ENCODE assay signal across 22 mouse cellular contexts in the genomic region with DNA sequence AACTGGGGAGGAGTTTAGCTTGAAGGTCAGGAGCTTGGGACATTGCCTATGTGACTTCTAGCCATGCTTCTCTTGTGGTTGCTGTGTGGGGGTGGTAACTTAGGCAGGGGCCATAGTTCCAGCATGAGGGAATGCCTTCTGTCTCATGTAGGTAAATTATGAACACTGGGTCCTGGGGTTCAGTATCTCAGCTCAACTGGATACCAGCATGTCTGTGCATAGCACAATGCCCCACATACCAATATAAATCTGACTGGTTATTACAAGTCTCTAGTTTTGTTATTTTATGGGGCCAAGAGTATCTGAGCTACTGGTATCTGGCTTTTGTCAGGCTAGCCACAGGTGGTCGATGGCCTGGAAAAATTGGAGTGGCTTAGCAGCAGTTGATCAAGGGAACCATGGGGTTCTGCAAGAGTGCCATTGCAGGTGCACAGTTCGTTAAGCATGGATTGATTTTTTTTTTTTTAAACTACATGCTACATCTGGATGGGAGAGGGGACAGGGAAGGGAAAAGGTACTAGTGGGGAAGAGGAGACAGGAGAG. TPM values are rescaled to one million over a fixed set of nuclear protein-coding genes. Genes with fewer than 3 reads are reported as not detected.
"Had no signal": no experiment of that assay in that cellular context is flagged by ENCODE, and none has a peak within 500 bp of the region (broad histone marks: within the 10 kb centered on the region; RNA-seq: fewer than 3 reads in every experiment).

No protein-coding gene starts in this region.

- H3K4me3 ChIP-seq: liver, embryonic 13.5 days; midbrain, embryonic 10.5 days; midbrain, embryonic 13.5 days; myocyte; neural tube, embryonic 13.5 days; stomach, embryonic 15.5 days had no signal

- H3K27me3 ChIP-seq: liver, embryonic 13.5 days; midbrain, embryonic 13.5 days; neural tube, embryonic 13.5 days; stomach, embryonic 15.5 days had no signal

- H3K4me1 ChIP-seq: liver, embryonic 13.5 days; midbrain, embryonic 13.5 days; neural tube, embryonic 13.5 days; stomach, embryonic 15.5 days had no signal

- H3K9ac ChIP-seq: liver, embryonic 13.5 days; midbrain, embryonic 13.5 days; neural tube, embryonic 13.5 days; stomach, embryonic 15.5 days had no signal

- DNase-seq: kidney, postnatal 14 days; kidney, postnatal 4 days; layer of hippocampus, adult 9-11 months; liver, embryonic 13.5 days; lung, adult 2 months; lung, postnatal 14 days; lung, postnatal 4 days; retina, postnatal 1 day; right cerebral cortex, postnatal 25 days; spleen, adult 18-20 months; thymus, postnatal 25 days had no signal

- H3K36me3 ChIP-seq: liver, embryonic 13.5 days; midbrain, embryonic 10.5 days; midbrain, embryonic 13.5 days; neural tube, embryonic 13.5 days; stomach, embryonic 15.5 days had no signal

- H3K4me2 ChIP-seq: liver, embryonic 13.5 days; midbrain, embryonic 13.5 days; neural tube, embryonic 13.5 days; stomach, embryonic 15.5 days had no signal

- H3K9me3 ChIP-seq: liver, embryonic 13.5 days; midbrain, embryonic 10.5 days; midbrain, embryonic 13.5 days; neural tube, embryonic 13.5 days; stomach, embryonic 15.5 days had no signal

- ATAC-seq: intestine, postnatal 0 days; midbrain, embryonic 13.5 days; midbrain, embryonic 16.5 days had no signal

- H3K27ac ChIP-seq: liver, embryonic 13.5 days; midbrain, embryonic 10.5 days; midbrain, embryonic 13.5 days; neural tube, embryonic 13.5 days; stomach, embryonic 15.5 days had no signal

RNA-seq across cellular contexts. Expression of gene Pvrig, which starts 56.1 kb away (rescaled TPM):
- total RNA-seq: layer of hippocampus, postnatal 25 days; left cerebral cortex, postnatal 36 days; neutrophil, adult 5-6 weeks had no signal
- polyA plus RNA-seq: lung, embryonic 16.5 days; midbrain, embryonic 10.5 days; midbrain, embryonic 13.5 days; midbrain, embryonic 16.5 days; neural tube, embryonic 13.5 days had no signal
